Mouse (Mus musculus) lung, postnatal 4 days (tissue): ENCODE measurements around the gene P2ry12.

Experiments used
- DNase-seq, 2 experiments: peaks; one replicate each; pipeline ENCODE4 v3.0.0; 2021

Gene P2ry12

DNA sequence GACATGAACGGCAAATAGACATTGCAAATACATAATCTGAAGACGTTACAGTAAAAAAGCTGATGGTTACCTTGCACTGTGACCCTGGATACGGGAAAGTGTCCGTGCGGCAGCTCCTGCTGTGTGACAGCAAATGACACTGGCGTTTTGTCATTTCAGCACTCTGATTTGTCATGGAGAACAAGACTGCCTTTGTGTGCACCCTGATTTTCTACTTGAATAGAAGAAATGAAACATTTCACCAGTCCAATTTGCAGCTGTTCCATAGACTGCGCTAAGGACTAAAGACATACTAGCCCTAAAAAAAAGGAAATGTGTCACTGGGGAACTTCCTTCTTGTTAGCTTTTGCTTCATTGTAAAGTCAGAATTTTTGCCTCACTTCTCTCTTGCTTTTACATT is at the start of gene P2ry12:
Gene P2ry12 (minus strand): TSS at position 168 of the 400 bp plus-strand sequence.
- no peak for DNase-seq

- no peak for DNase-seq
These were observed 42.8 kb upstream of the P2ry12 start for GRCm38 (mm10) chr3:59305518-59305917.

DNA sequence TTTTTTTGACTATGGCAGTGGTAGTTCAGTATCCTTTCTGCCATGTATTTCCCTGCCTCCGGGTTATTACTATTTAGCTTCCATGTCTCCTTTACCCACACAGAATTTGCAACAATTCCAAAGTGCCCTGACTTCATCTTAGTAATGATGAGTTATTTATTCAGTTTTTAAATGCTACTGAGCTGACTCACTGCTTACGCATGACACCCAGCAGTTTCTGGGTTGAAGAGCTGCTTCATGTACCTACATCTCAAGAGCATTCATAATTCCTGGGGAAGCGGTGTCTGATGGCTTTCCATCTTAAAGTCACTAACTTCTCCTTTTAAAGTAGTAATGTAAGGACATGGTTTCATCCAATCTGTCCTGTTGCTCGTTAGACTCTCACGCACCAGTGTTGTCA is 42.3 kb upstream of the P2ry12 start:
- DNase-seq = no peak

DNA sequence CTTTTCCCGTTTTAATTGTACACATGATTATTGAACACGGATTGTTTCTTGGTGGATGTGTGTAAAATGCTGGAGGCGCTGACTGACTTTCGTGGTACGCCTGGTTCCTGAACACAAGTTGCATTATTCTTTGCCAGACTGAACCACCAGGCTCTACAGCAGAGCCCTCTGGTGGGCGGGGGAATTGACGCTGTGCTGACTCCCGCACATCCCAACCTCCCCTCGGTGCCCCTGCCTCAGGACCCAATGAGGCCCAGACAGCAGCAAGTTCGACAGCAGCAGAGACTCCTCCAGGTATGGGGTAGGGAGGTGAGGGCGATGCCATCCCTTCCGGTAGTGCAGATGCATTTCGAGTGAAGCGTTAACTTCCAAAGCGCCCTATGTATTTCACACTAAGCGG is 35.0 kb upstream of the P2ry12 start:
- no peak for DNase-seq

DNA sequence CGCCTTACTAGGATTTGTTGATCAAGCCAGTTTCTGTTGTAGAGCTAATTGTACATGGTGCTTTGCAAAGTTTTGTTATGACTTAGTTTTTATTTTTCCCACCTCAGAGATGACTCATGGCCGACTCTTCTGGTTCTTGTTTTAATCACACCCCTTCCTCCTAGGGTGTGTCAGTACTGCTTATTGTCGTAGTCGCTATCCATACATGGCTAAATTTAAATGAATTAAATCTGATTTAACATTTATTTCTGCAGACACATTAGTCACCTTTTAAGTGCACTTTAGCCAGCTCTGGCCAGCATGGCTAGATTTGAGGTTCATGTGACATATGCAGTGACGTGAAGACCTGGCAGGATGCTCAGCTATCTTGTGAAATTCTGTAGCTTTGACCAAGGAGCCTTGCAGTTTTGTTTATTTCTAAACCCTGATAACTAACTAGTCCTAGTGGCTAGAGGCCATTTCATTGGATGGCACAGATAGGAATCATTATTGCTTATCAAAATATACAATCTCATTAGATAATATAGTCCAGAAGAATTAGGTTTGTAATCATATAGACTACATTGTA is 34.0 kb upstream of the P2ry12 start:
- no peak for DNase-seq

- no peak for DNase-seq
These were observed 33.3 kb upstream of the P2ry12 start for GRCm38 (mm10) chr3:59295699-59296562.

DNA sequence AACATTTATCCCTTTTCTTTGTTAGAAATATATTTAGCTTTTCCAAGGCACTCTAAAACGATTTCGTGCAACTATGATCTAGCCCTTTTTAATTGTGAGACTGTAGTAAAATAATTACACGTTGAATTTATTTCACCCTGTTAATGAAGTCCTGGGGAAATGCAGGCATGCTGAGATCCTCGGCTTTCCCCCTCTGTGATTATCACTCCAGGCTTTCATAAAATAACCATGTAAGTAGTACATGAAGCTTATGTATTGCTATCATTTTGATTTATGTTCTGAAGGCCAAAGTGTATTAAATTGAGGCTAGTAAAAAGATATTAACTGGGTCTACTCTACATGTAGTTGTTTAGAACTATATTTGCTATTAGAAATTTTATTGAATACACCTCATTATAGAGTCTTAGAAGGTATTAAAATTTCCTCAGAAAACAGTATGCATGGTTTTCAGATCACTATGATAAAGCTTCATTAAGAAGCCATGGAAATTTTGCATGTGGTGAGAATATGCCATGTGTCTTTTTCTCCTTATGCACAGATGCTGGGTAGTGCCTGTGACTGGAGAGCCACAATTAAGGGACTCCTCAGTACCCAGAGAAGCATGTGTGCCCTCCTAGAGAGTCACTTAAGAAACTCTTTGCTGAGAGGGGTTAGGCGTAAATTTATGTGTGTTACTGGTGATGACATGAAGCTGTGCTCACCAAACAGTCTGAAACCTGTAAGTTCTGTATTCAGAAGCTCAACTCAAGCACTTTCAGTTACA is 30.9 kb upstream of the P2ry12 start:
- DNase-seq = no peak

DNA sequence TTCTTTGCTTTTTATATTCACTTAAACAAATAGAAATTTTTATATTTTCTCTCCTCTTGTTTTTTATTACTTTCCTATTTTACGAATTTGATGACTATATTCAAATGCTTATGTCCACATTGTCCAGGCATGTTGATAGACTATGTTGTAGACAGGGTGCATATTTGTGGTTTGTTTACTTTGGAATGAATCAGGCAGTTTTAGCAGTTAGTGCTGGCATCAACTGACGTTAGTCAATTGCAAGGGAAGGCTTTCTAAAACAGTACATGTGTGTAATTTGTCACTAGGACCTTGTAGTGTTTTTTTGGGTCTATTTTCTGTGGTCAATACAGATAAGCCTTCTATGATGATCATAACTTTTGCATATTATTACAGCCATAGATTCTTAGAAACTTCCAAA is 27.9 kb upstream of the P2ry12 start:
- DNase-seq = no peak

GRCm38 (mm10) chr3:59278620-59279019 is 15.9 kb upstream of the P2ry12 start:
- DNase-seq = no peak

GRCm38 (mm10) chr3:59278254-59278533 is 15.5 kb upstream of the P2ry12 start:
- DNase-seq = no peak

DNA sequence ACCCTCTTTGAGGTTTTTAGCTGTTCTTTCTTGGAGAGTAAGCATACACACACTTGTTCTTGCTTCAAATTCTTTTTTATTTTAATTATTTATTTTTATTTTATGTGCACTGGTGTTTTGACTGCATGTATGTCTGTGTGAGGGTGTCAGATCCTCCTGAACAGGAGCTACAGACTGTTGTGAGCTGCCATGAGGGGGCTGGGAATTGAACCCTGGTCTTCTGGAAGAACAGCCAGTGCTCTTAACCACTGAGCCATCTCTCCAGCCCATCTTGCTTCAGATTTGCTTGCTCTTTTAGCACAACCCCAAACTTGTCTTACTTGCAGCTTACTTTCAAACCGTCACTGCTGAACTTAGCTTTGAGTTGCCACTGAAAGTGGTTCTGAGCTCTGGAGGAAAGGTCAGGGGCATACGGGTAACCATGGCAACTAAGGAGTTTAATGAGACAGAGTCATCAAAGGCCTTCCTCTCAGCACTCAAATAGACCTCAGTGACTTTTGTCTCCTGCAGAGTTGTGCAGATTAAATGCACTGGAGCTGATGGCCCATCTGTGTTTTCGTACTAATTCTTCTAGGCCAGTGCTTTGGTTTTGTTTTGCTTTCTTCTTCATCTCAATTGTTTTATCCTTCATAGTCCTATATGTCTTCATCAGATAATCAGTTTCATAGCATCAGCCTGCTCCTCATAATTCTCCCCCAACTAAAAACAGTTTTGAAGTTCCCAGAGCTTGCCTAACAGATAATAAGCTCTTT is 15.0 kb upstream of the P2ry12 start:
- no peak for DNase-seq

DNA sequence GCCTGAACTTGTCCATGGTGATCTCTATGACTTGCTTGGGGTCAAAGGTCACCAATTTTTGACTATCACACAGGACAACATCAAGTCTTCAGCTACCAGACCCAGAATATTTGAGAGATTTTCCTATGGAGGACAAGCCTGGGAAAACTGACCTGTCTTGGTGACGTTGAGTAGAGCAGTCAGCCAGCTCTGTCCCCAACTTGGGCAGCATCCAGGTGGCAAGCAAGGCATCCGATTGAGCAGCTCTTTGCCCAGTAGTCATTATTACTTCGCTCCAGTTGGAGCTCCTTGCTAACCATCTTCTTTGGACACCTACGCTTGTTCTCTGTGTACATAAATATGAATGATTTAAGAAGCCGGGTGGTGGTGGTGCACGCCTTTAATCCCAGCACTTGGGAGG is 8.1 kb upstream of the P2ry12 start:
- no peak for DNase-seq

GRCm38 (mm10) chr3:59263988-59264387 is 1.3 kb upstream of the P2ry12 start:
- DNase-seq = peak in 1 of 2 experiments; percentile 26

- DNase-seq = no peak
These were observed 746 bp upstream of the P2ry12 start for GRCm38 (mm10) chr3:59263417-59263816.

- no peak for DNase-seq
These were observed 780 bp downstream of the P2ry12 start for GRCm38 (mm10) chr3:59261709-59262472.

GRCm38 (mm10) chr3:59260745-59261144 is 1.9 kb downstream of the P2ry12 start:
- DNase-seq = peak in 1 of 2 experiments; percentile 18

DNA sequence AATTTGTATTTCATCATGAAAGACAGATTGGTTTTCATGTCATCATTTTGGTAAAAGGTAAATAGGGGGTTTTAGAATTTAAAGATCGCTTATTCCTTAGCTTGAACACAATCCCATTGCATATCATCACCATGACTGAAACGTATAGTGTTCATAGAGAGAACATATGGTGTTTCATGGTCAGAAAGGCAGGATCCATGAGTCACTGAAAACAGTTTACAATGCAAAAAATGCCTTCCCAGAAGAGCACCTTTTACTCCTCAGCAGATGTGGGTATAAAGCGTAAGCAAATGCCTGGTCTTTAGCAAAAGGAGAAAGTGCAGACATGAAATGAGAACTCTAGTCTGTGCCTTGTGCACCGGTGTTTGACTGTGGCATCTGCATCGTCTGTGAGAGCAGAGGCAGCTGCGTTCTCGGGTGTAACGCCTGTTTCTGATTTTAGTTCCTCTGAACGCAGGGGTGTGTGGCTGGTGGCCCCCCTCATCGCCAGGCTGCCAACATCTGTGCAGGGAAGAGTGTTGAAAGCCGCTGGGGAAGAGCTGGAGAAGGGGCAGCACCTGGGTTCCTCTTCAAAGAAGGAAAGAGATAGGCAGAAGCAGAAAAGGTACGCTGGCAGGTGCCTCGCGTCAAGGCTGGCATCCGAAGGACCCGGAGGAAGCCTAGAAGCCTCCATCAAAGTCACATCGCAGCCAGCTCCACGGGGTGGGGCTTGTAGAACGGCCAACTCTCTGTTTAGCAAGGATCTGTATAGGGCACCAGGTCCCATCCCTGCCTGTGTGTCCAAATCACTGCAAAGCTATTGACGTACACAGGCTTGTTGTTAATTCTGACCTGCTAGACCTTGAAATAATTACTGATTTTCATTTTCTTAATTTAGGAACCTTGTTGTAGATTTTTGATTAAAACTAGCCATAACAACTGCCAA is 4.7 kb downstream of the P2ry12 start:
- no peak for DNase-seq

- DNase-seq = no peak
These were observed 12.2 kb downstream of the P2ry12 start for GRCm38 (mm10) chr3:59250454-59250853.

DNA sequence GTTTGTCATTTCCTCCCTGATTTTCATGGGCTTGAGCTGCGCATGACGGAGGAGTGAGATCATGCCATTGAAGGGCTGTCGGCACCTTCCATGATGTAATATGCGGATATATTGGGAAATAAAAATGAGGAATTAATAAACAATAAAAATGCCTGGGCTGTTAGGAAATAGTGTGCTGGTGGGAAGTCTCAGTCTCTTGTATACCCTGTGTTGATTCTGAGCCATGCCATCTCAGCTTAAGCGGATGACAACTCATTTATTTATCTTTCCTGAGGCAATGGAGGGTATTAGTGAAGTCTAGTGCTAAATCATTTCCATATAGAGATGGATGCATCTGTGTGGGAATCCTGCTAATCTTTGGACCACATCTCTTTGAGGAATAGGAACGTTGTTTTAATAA is 14.6 kb downstream of the P2ry12 start:
- DNase-seq = no peak

DNA sequence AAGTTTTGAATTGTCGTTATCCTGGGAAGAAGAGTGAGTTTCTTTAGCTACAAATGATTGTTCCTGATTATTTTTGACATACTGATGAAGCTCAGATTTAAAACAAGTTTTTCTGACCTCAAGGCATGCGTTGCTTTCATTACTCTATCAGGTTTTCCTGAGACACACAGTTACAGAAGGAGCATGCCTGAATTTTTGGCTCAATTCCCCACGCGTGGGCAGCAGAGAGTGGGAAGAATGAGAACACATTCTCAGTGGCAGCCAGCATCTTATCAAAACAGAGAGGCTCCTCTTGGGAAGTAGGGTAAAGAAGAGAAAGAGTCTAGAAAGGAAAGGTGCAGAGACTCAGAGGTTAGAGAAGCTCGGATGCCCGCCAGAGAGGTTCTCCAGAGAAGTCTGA is 19.3 kb downstream of the P2ry12 start:
- DNase-seq = no peak

DNA sequence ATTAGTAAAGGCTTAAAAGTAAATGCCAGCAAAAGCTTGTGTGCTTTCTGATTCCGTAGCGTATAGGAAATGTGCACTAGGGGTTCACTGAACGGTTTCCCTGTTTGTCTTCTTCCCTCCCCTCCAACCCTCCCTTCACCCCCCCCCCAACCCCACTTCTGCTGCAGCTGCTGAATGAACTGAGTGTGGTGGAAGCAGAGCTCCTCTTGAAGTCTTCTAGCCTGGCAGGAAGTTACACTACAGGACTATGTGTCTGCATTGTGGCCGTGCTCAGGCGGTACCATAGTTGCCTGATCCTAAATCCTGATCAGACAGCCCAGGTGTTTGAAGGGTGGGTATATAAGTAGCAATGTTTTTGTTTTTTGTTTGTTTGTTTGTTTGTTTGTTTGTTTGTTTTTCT is 27.8 kb downstream of the P2ry12 start:
- DNase-seq = no peak
